Mouse (Mus musculus) adrenal gland, adult 2 months (tissue): ENCODE measurements around the gene Arhgap28. TPM values are rescaled to one million over a fixed set of nuclear protein-coding genes. Genes with fewer than 3 reads are reported as not detected.

Experiments
- DNase-seq: peaks from one replicate; pipeline ENCODE4 v3.0.0; 2021
- long read RNA-seq: library from polyadenylated mRNA; stranded (forward); transcript quantifications from one replicate; pipeline ENCODE4 v2.0.0, GENCODE M21; 2021
- polyA plus RNA-seq: library from polyadenylated mRNA; depleted of rRNA; stranded (reverse); fragments of >200 nt; gene quantifications from 2 replicates; pipeline ENCODE4 v1.2.3, GENCODE M21; 2012; rRNA removed
- total RNA-seq, 2 experiments: library from RNA; stranded (reverse); gene quantifications; 2 replicates each; pipeline ENCODE4 v1.2.3; 2021

The Arhgap28 gene
- total RNA-seq (10 to 100 TPM in 1 of 2 experiments, 1 to 10 TPM in 1; 7.9 to 12.5 TPM), polyA plus RNA-seq (7.8 and 9.4 TPM in 2 replicates)
- long read RNA-seq, full-length matches to known transcripts = 4 of 6 reads
- long read RNA-seq, partial matches to known transcripts = 0 of 6 reads
- long read RNA-seq, other reads (novel, unspliced or antisense) = 2 of 6 reads

- peak; percentile 97 for DNase-seq
Measured at GRCm38 (mm10) chr17:68003741-68004560, at the start of gene Arhgap28. Gene Arhgap28, minus strand, starts transcription at chr17:68004120.

GRCm38 (mm10) chr17:68046341-68046675, 42.4 kb upstream of the Arhgap28 start:
- DNase-seq = no peak

- DNase-seq = no peak
Measured at GRCm38 (mm10) chr17:68045655-68046340, 41.9 kb upstream of the Arhgap28 start.

- no peak for DNase-seq
Measured at GRCm38 (mm10) chr17:68042377-68042776, 38.5 kb upstream of the Arhgap28 start.

- DNase-seq = no peak
Measured at GRCm38 (mm10) chr17:68037011-68037410, 33.1 kb upstream of the Arhgap28 start.

GRCm38 (mm10) chr17:68029495-68029894, 25.6 kb upstream of the Arhgap28 start:
- DNase-seq = no peak

GRCm38 (mm10) chr17:68028519-68028918, 24.6 kb upstream of the Arhgap28 start:
- DNase-seq = no peak

GRCm38 (mm10) chr17:68024327-68024726, 20.4 kb upstream of the Arhgap28 start:
- DNase-seq = no peak

GRCm38 (mm10) chr17:68019466-68020065, 15.6 kb upstream of the Arhgap28 start:
- DNase-seq = no peak

- DNase-seq = no peak
Measured at GRCm38 (mm10) chr17:68017095-68017494, 13.2 kb upstream of the Arhgap28 start.

GRCm38 (mm10) chr17:68011606-68012005, 7.7 kb upstream of the Arhgap28 start:
- no peak for DNase-seq

- DNase-seq = no peak
Measured at GRCm38 (mm10) chr17:68010041-68010440, 6.1 kb upstream of the Arhgap28 start.

GRCm38 (mm10) chr17:68004581-68005330, 836 bp upstream of the Arhgap28 start:
- no peak for DNase-seq

GRCm38 (mm10) chr17:68002608-68003595, 1.0 kb downstream of the Arhgap28 start:
- DNase-seq = no peak

- DNase-seq = no peak
Measured at GRCm38 (mm10) chr17:67999801-68000200, 4.1 kb downstream of the Arhgap28 start.

GRCm38 (mm10) chr17:67996769-67997155, 7.2 kb downstream of the Arhgap28 start:
- no peak for DNase-seq

- no peak for DNase-seq
Measured at GRCm38 (mm10) chr17:67996097-67996768, 7.7 kb downstream of the Arhgap28 start.

GRCm38 (mm10) chr17:67995277-67995819, 8.6 kb downstream of the Arhgap28 start:
- DNase-seq = no peak

- no peak for DNase-seq
Measured at GRCm38 (mm10) chr17:67994861-67995260, 9.1 kb downstream of the Arhgap28 start.
